Mouse (Mus musculus): ENCODE results near the gene Slc22a17.

DNA sequence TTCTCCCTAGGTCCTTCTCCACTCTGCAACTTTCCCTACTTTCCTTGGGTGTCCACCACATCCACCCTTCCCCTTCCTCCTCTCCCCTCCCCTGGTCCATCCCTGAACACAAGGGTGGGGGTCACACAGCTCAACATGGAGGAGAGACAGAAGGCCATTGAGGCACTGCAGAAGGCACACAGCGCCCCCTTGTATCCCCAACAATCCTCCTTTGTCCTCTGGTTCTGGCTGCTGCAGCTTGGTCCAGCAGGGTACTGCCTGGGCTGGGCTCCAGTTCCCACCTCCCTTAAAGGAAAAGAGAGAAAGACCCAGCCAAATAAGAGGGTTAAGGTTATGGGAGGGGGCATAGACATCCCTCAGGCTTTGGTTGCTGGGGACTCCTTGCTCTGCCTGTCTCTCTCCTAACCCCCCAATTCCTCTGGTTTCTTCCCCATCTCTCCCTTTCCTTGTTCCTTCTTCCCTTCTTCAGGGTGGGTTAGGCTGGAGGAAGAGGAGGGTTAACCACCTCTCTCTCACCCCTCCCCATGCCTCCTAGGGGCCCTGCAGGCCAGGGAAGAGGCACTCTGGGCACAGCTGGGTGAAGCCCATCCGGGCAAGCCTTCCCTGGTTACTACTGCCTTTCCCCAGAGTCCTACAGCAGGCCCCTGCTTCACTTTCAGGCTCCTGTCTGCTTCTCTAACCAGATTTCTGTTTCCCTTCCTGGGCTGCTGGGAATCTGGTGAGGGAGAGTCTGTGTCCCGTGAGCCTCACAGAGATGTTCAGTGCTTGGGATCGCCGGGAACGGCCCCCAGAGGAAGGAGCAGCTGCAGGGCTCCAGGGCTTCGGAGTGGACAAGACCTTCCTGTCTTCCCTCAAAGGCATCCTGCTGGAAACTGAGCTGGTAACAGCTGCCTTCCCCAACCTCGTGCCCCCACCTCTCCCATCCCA is 23.2 kb upstream of the Slc22a17 start, which contains the start of gene Cmtm5:
- TF ChIP-seq POLR2A (IDR thresholded peaks at IDR 0.05; ENCODE audit: low read depth, low read length) (no peak), CTCF (IDR thresholded peaks at IDR 0.05; ENCODE audit: extremely low read depth, insufficient read length, insufficient replicate concordance, low read depth, low read length) (no peak)
